Mouse (Mus musculus) bone marrow, adult 2 months (tissue): ENCODE measurements at regions not wholly inside any gene's neighbourhood (a gene's known extent, or its start where the extent isn't known, plus 50 kb on each side); places are given as distances from the start of the nearest gene placed in this dataset.

Source experiments
- CTCF ChIP-seq: fragments of 200-500 bp; IDR thresholded peaks from 2 replicates; pipeline ENCODE4 v1.5.1; 2011; ENCODE audit warnings: low read length, control low read depth; ENCODE audit not compliant: control insufficient read depth, insufficient read depth
- POLR2A ChIP-seq: fragments of 200-500 bp; IDR thresholded peaks from 2 replicates; pipeline ENCODE4 v1.6.1; 2011; ENCODE audit warnings: low read depth, mild to moderate bottlenecking, control low read depth, low read length, borderline replicate concordance; ENCODE audit not compliant: control insufficient read depth

GRCm38 (mm10) chr10:23548322-23548721, 197.7 kb upstream of the Eya4 start:
- no peak for TF ChIP-seq CTCF
- TF ChIP-seq POLR2A: no peak
